Mouse (Mus musculus): ENCODE results near the gene Lrp2.

Gene Lrp2

GRCm38 (mm10) chr2:69585886-69586398 lies at the start of gene Lrp2:
TSS of gene Lrp2 (minus strand) at chr2:69586065.
- peak; percentile 96 for DNase-seq

- peak; percentile 53 for DNase-seq
These were observed 49.3 kb upstream of the Lrp2 start for GRCm38 (mm10) chr2:69635064-69635701.

GRCm38 (mm10) chr2:69631449-69631848 lies 45.6 kb upstream of the Lrp2 start:
- no peak for DNase-seq

- no peak for DNase-seq
These were observed 44.9 kb upstream of the Lrp2 start for GRCm38 (mm10) chr2:69630792-69631191.

GRCm38 (mm10) chr2:69629914-69630313 lies 44.0 kb upstream of the Lrp2 start:
- no peak for DNase-seq

- no peak for DNase-seq
These were observed 43.4 kb upstream of the Lrp2 start for GRCm38 (mm10) chr2:69629215-69629614.

- peak; percentile 51 for DNase-seq
These were observed 33.4 kb upstream of the Lrp2 start for GRCm38 (mm10) chr2:69619286-69619685.

GRCm38 (mm10) chr2:69618336-69618735 lies 32.5 kb upstream of the Lrp2 start:
- DNase-seq: peak; percentile 78

- peak; percentile 65 for DNase-seq
These were observed 27.4 kb upstream of the Lrp2 start for GRCm38 (mm10) chr2:69613237-69613636.

GRCm38 (mm10) chr2:69612716-69613115 lies 26.9 kb upstream of the Lrp2 start:
- no peak for DNase-seq

- DNase-seq: peak; percentile 35
These were observed 26.4 kb upstream of the Lrp2 start for GRCm38 (mm10) chr2:69612237-69612636.

GRCm38 (mm10) chr2:69606621-69607020 lies 20.8 kb upstream of the Lrp2 start:
- peak; percentile 83 for DNase-seq

- peak; percentile 91 for DNase-seq
These were observed 18.0 kb upstream of the Lrp2 start for GRCm38 (mm10) chr2:69603726-69604393.

- DNase-seq: no peak
These were observed 7.3 kb upstream of the Lrp2 start for GRCm38 (mm10) chr2:69593168-69593567.

- no peak for DNase-seq
These were observed 6.7 kb upstream of the Lrp2 start for GRCm38 (mm10) chr2:69592536-69592935.

GRCm38 (mm10) chr2:69591966-69592505 lies 6.2 kb upstream of the Lrp2 start:
- DNase-seq: no peak

- DNase-seq: no peak
These were observed 4.7 kb upstream of the Lrp2 start for GRCm38 (mm10) chr2:69590548-69590947.

GRCm38 (mm10) chr2:69587896-69588295 lies 2.0 kb upstream of the Lrp2 start:
- peak; percentile 83 for DNase-seq

GRCm38 (mm10) chr2:69586821-69587728 lies 1.2 kb upstream of the Lrp2 start:
- no peak for DNase-seq

- DNase-seq: no peak
These were observed 527 bp downstream of the Lrp2 start for GRCm38 (mm10) chr2:69585191-69585885.

- no peak for DNase-seq
These were observed 1.5 kb downstream of the Lrp2 start for GRCm38 (mm10) chr2:69584117-69584933.

Data from kidney, adult 9 months (tissue).